Mouse (Mus musculus) kidney, adult 2 months (tissue): ENCODE measurements around the gene Lce1k.

Experiments used
- CTCF ChIP-seq: fragments of 200-500 bp; conservative IDR thresholded peaks from 2 replicates; pipeline ENCODE4 v1.5.1; 2011; ENCODE audit warnings: low read depth, mild to moderate bottlenecking, control low read depth, low read length, moderate library complexity, mixed read lengths; ENCODE audit not compliant: insufficient read depth, insufficient read length
- POLR2A ChIP-seq: fragments of 200-500 bp; IDR thresholded peaks from one replicate; pipeline ENCODE4 v1.6.1; 2011; ENCODE audit warnings: low read depth, low read length, control low read depth

GRCm38 (mm10) chr3:92815581-92815980 is 7.9 kb upstream of the Lce1k start:
- TF ChIP-seq CTCF (no peak), POLR2A (no peak)
